In the genomic region with DNA sequence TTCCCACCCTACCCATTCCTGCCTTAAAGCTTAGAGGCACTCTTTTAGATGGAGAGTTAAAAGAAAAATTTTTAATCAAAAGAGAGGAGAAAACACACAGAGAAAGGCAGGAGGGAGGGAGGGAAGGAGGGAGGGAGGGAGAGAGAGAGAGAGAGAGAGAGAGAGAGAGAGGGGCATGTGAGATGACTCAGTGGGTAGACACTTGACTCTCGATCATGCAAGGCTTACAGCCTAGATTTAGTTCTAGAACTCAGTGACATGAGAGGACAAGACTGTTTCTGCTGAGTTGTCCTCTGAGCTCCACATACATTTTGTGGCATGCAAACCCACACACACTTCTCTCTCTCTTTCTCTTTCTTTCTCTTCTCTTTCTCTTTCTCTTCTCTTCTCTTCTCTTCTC, we compare ENCODE assay signal across 27 mouse cellular contexts. TPM values are rescaled to one million over a fixed set of nuclear protein-coding genes. Genes with fewer than 3 reads are reported as not detected.
DNase-seq lines count a peak whose midpoint lies in the region; ATAC-seq and TF ChIP-seq lines count a peak whose summit lies in the region.
"Had no signal": no experiment of that assay in that cellular context is flagged by ENCODE, and none has a peak within 500 bp of the region (broad histone marks: within the 10 kb centered on the region; RNA-seq: fewer than 3 reads in every experiment).

No protein-coding gene starts in this region.

- H3K9me3 ChIP-seq in heart, embryonic 11.5 days (replicated peaks; ENCODE audit: control insufficient read depth, low read length): no peaks in the 10 kb centered on the region
- H3K9me3 ChIP-seq in heart, postnatal 0 days (replicated peaks; ENCODE audit: control insufficient read depth, low read length): no peaks in the 10 kb centered on the region
- no peaks in the 10 kb centered on the region for H3K9me3 ChIP-seq in embryonic facial prominence, embryonic 15.5 days (replicated peaks)
- no peaks in the 10 kb centered on the region for H3K9me3 ChIP-seq in hindbrain, embryonic 14.5 days (ENCODE audit: control insufficient read depth, low read length)
- H3K9me3 ChIP-seq: embryonic facial prominence, embryonic 13.5 days; forebrain, embryonic 15.5 days; hindbrain, embryonic 13.5 days; liver, embryonic 12.5 days; neural tube, embryonic 15.5 days; stomach, embryonic 15.5 days had no signal

- no peak for DNase-seq in heart, adult 11 months
- no peak for DNase-seq in heart, postnatal 0 days (ENCODE audit: low spot score)
- DNase-seq in heart, adult 8-10 months (ENCODE audit: low spot score): no peak
- peak; percentile 59 for DNase-seq in 3134 (ENCODE audit: extremely low read depth, insufficient read length, low spot score)
- DNase-seq in hindbrain, embryonic 14.5 days (ENCODE audit: low spot score): no peak
- DNase-seq in thymus, adult 18-20 months: no peak
- DNase-seq: adrenal gland, postnatal 10 days; cerebellum, adult 2 months; cerebellum, postnatal 25 days; gastrocnemius, postnatal 14 days; heart, adult 2 months; kidney, adult 8-10 months; lung, adult 18-20 months; right cerebral cortex, adult 18-20 months; right cerebral cortex, postnatal 4 days; thymus, adult 2 months; thymus, postnatal 4 days had no signal

- H3K4me2 ChIP-seq in heart, embryonic 11.5 days: no peak overlapping the region
- no peak overlapping the region for H3K4me2 ChIP-seq in heart, postnatal 0 days (ENCODE audit: low read depth, low read length)
- no peak overlapping the region for H3K4me2 ChIP-seq in embryonic facial prominence, embryonic 15.5 days (replicated peaks)
- no peak overlapping the region for H3K4me2 ChIP-seq in hindbrain, embryonic 14.5 days (replicated peaks)
- H3K4me2 ChIP-seq: embryonic facial prominence, embryonic 13.5 days; forebrain, embryonic 15.5 days; hindbrain, embryonic 13.5 days; liver, embryonic 12.5 days; neural tube, embryonic 15.5 days; stomach, embryonic 15.5 days had no signal

- 56% methylated on average over 1 of the region's 1 CpGs for WGBS in heart, embryonic 11.5 days (ENCODE audit: insufficient replicate concordance)
- 10% methylated on average over 1 of the region's 1 CpGs for WGBS in heart, postnatal 0 days
- 69% methylated on average over 1 of the region's 1 CpGs for WGBS in embryonic facial prominence, embryonic 15.5 days
- 100% methylated on average over 1 of the region's 1 CpGs for WGBS in hindbrain, embryonic 14.5 days

- no peak for TF ChIP-seq EP300 in heart, postnatal 0 days (IDR thresholded peaks at IDR 0.05; ENCODE audit: low read depth)

- H3K27ac ChIP-seq in heart, embryonic 11.5 days (ENCODE audit: low read depth, low read length): peak overlapping the region; percentile 96
- H3K27ac ChIP-seq in heart, postnatal 0 days (ENCODE audit: low read depth): peak overlapping the region; percentile 98
- H3K27ac ChIP-seq in embryonic facial prominence, embryonic 15.5 days (replicated peaks): 0 out of 2 replicates have a peak overlapping the region, but pooled peaks have one; percentile 48
- H3K27ac ChIP-seq in hindbrain, embryonic 14.5 days: no peak overlapping the region
- H3K27ac ChIP-seq: forebrain, embryonic 15.5 days; heart, adult 2 months; hindbrain, embryonic 13.5 days; layer of hippocampus, adult 2 months; liver, embryonic 12.5 days; neural tube, embryonic 15.5 days had no signal

- H3K27me3 ChIP-seq in heart, embryonic 11.5 days (ENCODE audit: control insufficient read depth, insufficient read depth, low read length): no peaks in the 10 kb centered on the region
- H3K27me3 ChIP-seq in heart, postnatal 0 days (ENCODE audit: control insufficient read depth, insufficient read depth, low read length): no peaks in the 10 kb centered on the region
- H3K27me3 ChIP-seq in embryonic facial prominence, embryonic 15.5 days: no peaks in the 10 kb centered on the region
- H3K27me3 ChIP-seq in hindbrain, embryonic 14.5 days (ENCODE audit: control insufficient read depth, insufficient read depth, low read length): no peaks in the 10 kb centered on the region; the same call in 1 of the 2 replicates
- H3K27me3 ChIP-seq: embryonic facial prominence, embryonic 13.5 days; forebrain, embryonic 15.5 days; liver, embryonic 12.5 days; neural tube, embryonic 15.5 days; stomach, embryonic 15.5 days had no signal

- no peak overlapping the region for H3K9ac ChIP-seq in heart, embryonic 11.5 days (ENCODE audit: low read depth, low read length)
- H3K9ac ChIP-seq in heart, postnatal 0 days (replicated peaks; ENCODE audit: low read depth, low read length): no peak overlapping the region
- H3K9ac ChIP-seq in embryonic facial prominence, embryonic 15.5 days: no peak overlapping the region
- H3K9ac ChIP-seq in hindbrain, embryonic 14.5 days: no peak overlapping the region
- H3K9ac ChIP-seq: embryonic facial prominence, embryonic 13.5 days; forebrain, embryonic 15.5 days; hindbrain, embryonic 13.5 days; liver, embryonic 12.5 days; neural tube, embryonic 15.5 days; stomach, embryonic 15.5 days had no signal

- TF ChIP-seq CTCF in heart, postnatal 0 days (IDR thresholded peaks at IDR 0.05; ENCODE audit: low read depth): no peak

- no peaks in the 10 kb centered on the region for H3K36me3 ChIP-seq in heart, embryonic 11.5 days (ENCODE audit: control insufficient read depth, insufficient read depth, low read length)
- no peaks in the 10 kb centered on the region for H3K36me3 ChIP-seq in heart, postnatal 0 days (replicated peaks; ENCODE audit: control insufficient read depth, insufficient read depth, low read length)
- no peaks in the 10 kb centered on the region for H3K36me3 ChIP-seq in embryonic facial prominence, embryonic 15.5 days
- H3K36me3 ChIP-seq in hindbrain, embryonic 14.5 days (replicated peaks; ENCODE audit: control insufficient read depth, insufficient read depth): no peaks in the 10 kb centered on the region
- H3K36me3 ChIP-seq: embryonic facial prominence, embryonic 13.5 days; forebrain, embryonic 15.5 days; hindbrain, embryonic 13.5 days; liver, embryonic 12.5 days; neural tube, embryonic 15.5 days; stomach, embryonic 15.5 days had no signal

- no peak overlapping the region for H3K4me3 ChIP-seq in heart, embryonic 11.5 days (ENCODE audit: low read depth, low read length)
- H3K4me3 ChIP-seq in heart, postnatal 0 days (ENCODE audit: low read depth, low read length): no peak overlapping the region
- H3K4me3 ChIP-seq in embryonic facial prominence, embryonic 15.5 days (replicated peaks): no peak overlapping the region
- no peak overlapping the region for H3K4me3 ChIP-seq in hindbrain, embryonic 14.5 days (replicated peaks; ENCODE audit: low read length)
- H3K4me3 ChIP-seq: embryonic facial prominence, embryonic 13.5 days; forebrain, embryonic 15.5 days; heart, adult 2 months; hindbrain, embryonic 13.5 days; layer of hippocampus, adult 2 months; liver, embryonic 12.5 days; neural tube, embryonic 15.5 days; stomach, embryonic 15.5 days had no signal

- peaks cover 17% of the 10 kb centered on the region for H3K4me1 ChIP-seq in heart, embryonic 11.5 days (ENCODE audit: control insufficient read depth, insufficient read depth, low read length)
- peaks cover 33% of the 10 kb centered on the region for H3K4me1 ChIP-seq in heart, postnatal 0 days (ENCODE audit: control insufficient read depth, insufficient read depth)
- peaks cover 30% of the 10 kb centered on the region for H3K4me1 ChIP-seq in embryonic facial prominence, embryonic 15.5 days
- no peaks in the 10 kb centered on the region for H3K4me1 ChIP-seq in hindbrain, embryonic 14.5 days (replicated peaks; ENCODE audit: control insufficient read depth, insufficient read depth, low read length)
- H3K4me1 ChIP-seq: hindbrain, embryonic 13.5 days; liver, embryonic 12.5 days; stomach, embryonic 15.5 days had no signal

- no peak for ATAC-seq in heart, embryonic 11.5 days (replicated peaks; ENCODE audit: insufficient number of reproducible peaks, low FRiP score, low TSS enrichment)
- no peak for ATAC-seq in heart, postnatal 0 days (ENCODE audit: insufficient read depth, low read depth)
- ATAC-seq in embryonic facial prominence, embryonic 15.5 days (ENCODE audit: insufficient number of reproducible peaks, low FRiP score, low TSS enrichment, low read depth): no peak
- ATAC-seq in hindbrain, embryonic 14.5 days (ENCODE audit: low FRiP score): no peak
- ATAC-seq: forebrain, embryonic 15.5 days; inflammation-experienced regulatory T-cells, adult 6 months; liver, embryonic 12.5 days had no signal

RNA-seq across cellular contexts. Expression of gene Pakap, which starts 8.5 kb away (rescaled TPM):
- polyA plus RNA-seq in heart, embryonic 11.5 days (2014; fragmentation: Nextera tagmentation; extraction: Ambion mirVana): 46.0 and 64.7 TPM in 2 replicates
- total RNA-seq in heart, postnatal 0 days (2014; rRNA removed; ENCODE audit: low replicate concordance): 21.1 and 26.8 TPM in 2 replicates
- 33.8 and 43.7 TPM in 2 replicates for polyA plus RNA-seq in heart, postnatal 0 days (2015; fragmentation: Nextera tagmentation; extraction: Ambion mirVana)
- total RNA-seq in heart, adult 8-10 months (2022): 10 to 100 TPM; 29.2 to 44.2 (median 39.5) TPM
- polyA plus RNA-seq in embryonic facial prominence, embryonic 15.5 days (2015; fragmentation: Nextera tagmentation; extraction: Ambion mirVana): 24.8 and 27.6 TPM in 2 replicates
- 12.1 and 12.6 TPM in 2 replicates for polyA plus RNA-seq in hindbrain, embryonic 14.5 days (2014; fragmentation: Nextera tagmentation; extraction: Ambion mirVana)
